ENCODE assay signal across 30 mouse cellular contexts in the genomic region with DNA sequence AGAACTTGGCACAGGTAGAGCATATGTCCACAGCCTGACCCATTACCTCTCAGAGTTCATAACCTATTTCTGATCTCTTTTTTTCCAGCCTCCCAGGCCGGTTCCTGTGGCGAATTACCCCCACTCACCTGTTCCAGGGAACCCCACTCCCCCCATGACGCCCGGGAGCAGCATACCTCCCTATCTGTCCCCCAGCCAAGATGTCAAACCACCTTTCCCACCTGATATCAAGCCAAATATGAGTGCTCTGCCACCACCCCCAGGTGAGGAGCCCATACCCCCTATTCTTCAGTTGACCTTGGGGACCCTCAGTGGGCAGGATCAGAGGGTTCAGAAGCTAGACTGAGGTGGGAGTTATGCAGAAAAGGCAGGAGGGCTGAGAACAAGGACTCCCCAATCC.
"Had no signal": no experiment of that assay in that cellular context is flagged by ENCODE, and none has a peak within 500 bp of the region (broad histone marks: within the 10 kb centered on the region; RNA-seq: fewer than 3 reads in every experiment).

No protein-coding gene starts in this region.

- H3K27me3 ChIP-seq: heart, embryonic 12.5 days; heart, embryonic 13.5 days; heart, embryonic 15.5 days; hindbrain, embryonic 12.5 days; hindbrain, embryonic 13.5 days; hindbrain, embryonic 15.5 days; intestine, embryonic 15.5 days; kidney, embryonic 15.5 days had no signal

- DNase-seq: heart, postnatal 10 days; heart, postnatal 14 days; heart, postnatal 36 days; heart, postnatal 4 days; kidney, adult 11 months; kidney, adult 18-20 months; kidney, adult 2 months; kidney, adult 8-10 months; kidney, adult 9 months; kidney, postnatal 10 days; kidney, postnatal 14 days; kidney, postnatal 25 days; kidney, postnatal 36 days; kidney, postnatal 4 days; layer of hippocampus, adult 9-11 months; layer of hippocampus, postnatal 36 days had no signal

- H3K4me3 ChIP-seq: heart, embryonic 12.5 days; heart, embryonic 13.5 days; heart, embryonic 15.5 days; hindbrain, embryonic 10.5 days; hindbrain, embryonic 12.5 days; hindbrain, embryonic 13.5 days; hindbrain, embryonic 15.5 days; intestine, embryonic 15.5 days; kidney, embryonic 15.5 days; layer of hippocampus, adult 2 months; left cerebral cortex, adult 2 months had no signal

- H3K4me1 ChIP-seq: hindbrain, embryonic 10.5 days; hindbrain, embryonic 12.5 days; hindbrain, embryonic 13.5 days; hindbrain, embryonic 15.5 days; intestine, embryonic 15.5 days; kidney, embryonic 15.5 days had no signal

- H3K9me3 ChIP-seq: heart, embryonic 12.5 days; heart, embryonic 13.5 days; heart, embryonic 15.5 days; hindbrain, embryonic 10.5 days; hindbrain, embryonic 12.5 days; hindbrain, embryonic 13.5 days; hindbrain, embryonic 15.5 days; intestine, embryonic 15.5 days; kidney, embryonic 15.5 days had no signal

- H3K27ac ChIP-seq: heart, embryonic 13.5 days; heart, embryonic 15.5 days; hindbrain, embryonic 10.5 days; hindbrain, embryonic 12.5 days; hindbrain, embryonic 13.5 days; hindbrain, embryonic 14.5 days; hindbrain, embryonic 15.5 days; hindbrain, postnatal 0 days; intestine, embryonic 15.5 days; kidney, embryonic 15.5 days; kidney, postnatal 0 days; layer of hippocampus, adult 2 months had no signal
